Mouse (Mus musculus) neural tube, embryonic 12.5 days (tissue): ENCODE results near the gene Slc6a21. TPM values are rescaled to one million over a fixed set of nuclear protein-coding genes. Genes with fewer than 3 reads are reported as not detected.

ENCODE experiments used
- ATAC-seq: fragments of 200-750 bp; cut with Nextera tagmentation; 2 replicates; pipeline ENCODE4 v1.8.0; 2017; ENCODE audit warnings: low read depth, mild to moderate bottlenecking, moderate TSS enrichment, moderate library complexity; ENCODE audit not compliant: low FRiP score
- H3K27ac ChIP-seq: fragments of 300-500 bp; sonication (generic); 2 replicates; pipeline ENCODE4 v1.5.1; 2016
- H3K27me3 ChIP-seq: fragments of 300-500 bp; sonication (generic); replicated peaks from 2 replicates; pipeline ENCODE4 v1.6.1; 2016; ENCODE audit warnings: mild to moderate bottlenecking
- H3K36me3 ChIP-seq: fragments of 300-500 bp; sonication (generic); 2 replicates; pipeline ENCODE4 v1.6.1; 2016; ENCODE audit warnings: mild to moderate bottlenecking
- H3K4me1 ChIP-seq: fragments of 300-500 bp; sonication (generic); 2 replicates; pipeline ENCODE4 v1.6.1; 2016
- H3K4me2 ChIP-seq: fragments of 300-500 bp; sonication (generic); replicated peaks from 2 replicates; pipeline ENCODE4 v1.6.1; 2016; ENCODE audit warnings: mild to moderate bottlenecking
- H3K4me3 ChIP-seq: fragments of 300-500 bp; sonication (generic); 2 replicates; pipeline ENCODE4 v1.5.1; 2016
- H3K9ac ChIP-seq: fragments of 300-500 bp; sonication (generic); 2 replicates; pipeline ENCODE4 v1.6.1; 2016; ENCODE audit warnings: mild to moderate bottlenecking
- H3K9me3 ChIP-seq: fragments of 300-500 bp; sonication (generic); 2 replicates; pipeline ENCODE4 v1.6.1; 2016; ENCODE audit warnings: mild to moderate bottlenecking
- WGBS: fragments of 180-500 bp; shearing (Covaris S2); methylation state at CpG from one replicate; pipeline ENCODE4 v1.1.7; 2016; 5-methylcytosine and 5-hydroxymethylcytosine counted together
- polyA plus RNA-seq: library from polyadenylated mRNA; unstranded; fragments of >200 nt; fragmentation: Nextera tagmentation; extraction: Ambion mirVana; gene quantifications from 2 replicates; pipeline ENCODE4 v1.2.1, GENCODE M21; 2016

Gene Slc6a21
- polyA plus RNA-seq, 1 experiment from 2014 or later: not detected

DNA sequence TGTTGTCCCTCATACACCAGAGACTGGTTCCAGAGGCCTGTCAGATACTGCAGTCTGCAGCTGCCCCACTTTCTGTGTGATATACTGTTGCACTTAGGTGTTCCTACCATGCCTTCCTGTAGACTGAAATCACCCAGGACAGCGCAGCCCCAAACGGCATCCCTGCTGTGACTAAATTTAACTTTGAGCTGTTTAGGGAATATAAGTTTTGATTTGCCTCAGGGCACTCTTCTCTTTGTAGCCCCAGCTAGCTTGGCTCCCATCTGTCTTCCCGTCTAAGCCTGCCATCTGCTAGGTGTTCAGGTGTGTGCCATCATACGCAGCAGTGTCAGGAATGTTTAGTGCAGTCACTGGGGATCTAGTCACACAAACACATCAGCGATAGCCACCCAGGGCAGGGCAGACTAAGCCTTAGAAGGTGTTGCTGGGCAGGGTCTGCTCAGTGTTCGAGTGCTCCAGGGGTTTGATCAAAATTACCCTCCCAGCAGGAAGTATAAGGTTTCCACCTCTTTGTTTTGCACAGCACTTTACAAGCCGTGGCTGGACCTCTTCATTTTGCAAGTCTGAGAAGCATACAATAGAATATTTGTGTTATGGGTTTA is 14.2 kb upstream of the Slc6a21 start:
- no peak for ATAC-seq
- Histone ChIP-seq H3K36me3 (no peaks in the 10 kb centered on the region), H3K27ac (no peak overlapping the region), H3K9ac (no peak overlapping the region), H3K9me3 (no peaks in the 10 kb centered on the region), H3K4me1 (0 out of 2 replicates have a peak, but pooled peaks cover 3% of the 10 kb centered on the region), H3K27me3 (no peaks in the 10 kb centered on the region; the same call in 1 of the 2 replicates), H3K4me3 (no peak overlapping the region), H3K4me2 (no peak overlapping the region)
- WGBS: 69% methylated on average over 7 of the region's 7 CpGs

GRCm38 (mm10) chr7:45264348-45264747 is 13.0 kb upstream of the Slc6a21 start:
- no peak overlapping the region for H3K4me2 ChIP-seq
- H3K9me3 ChIP-seq: no peaks in the 10 kb centered on the region
- H3K4me1 ChIP-seq: 0 out of 2 replicates have a peak, but pooled peaks cover 3% of the 10 kb centered on the region
- no peak overlapping the region for H3K4me3 ChIP-seq
- ATAC-seq: no peak
- no peak overlapping the region for H3K27ac ChIP-seq
- WGBS: 75% methylated on average over 3 of the region's 3 CpGs
- H3K27me3 ChIP-seq: no peaks in the 10 kb centered on the region; the same call in 1 of the 2 replicates
- H3K9ac ChIP-seq: no peak overlapping the region
- no peaks in the 10 kb centered on the region for H3K36me3 ChIP-seq

- H3K4me2 ChIP-seq: no peak overlapping the region
- H3K27me3 ChIP-seq: no peaks in the 10 kb centered on the region; the same call in 1 of the 2 replicates
- WGBS: 88% methylated on average over 1 of the region's 1 CpGs
- H3K9me3 ChIP-seq: no peaks in the 10 kb centered on the region
- H3K9ac ChIP-seq: no peak overlapping the region
- ATAC-seq: no peak
- H3K4me3 ChIP-seq: no peak overlapping the region
- H3K4me1 ChIP-seq: 0 out of 2 replicates have a peak, but pooled peaks cover 3% of the 10 kb centered on the region
- no peaks in the 10 kb centered on the region for H3K36me3 ChIP-seq
- H3K27ac ChIP-seq: no peak overlapping the region
Measured at GRCm38 (mm10) chr7:45265518-45265917, 11.8 kb upstream of the Slc6a21 start.

GRCm38 (mm10) chr7:45272786-45273412 is 4.4 kb upstream of the Slc6a21 start:
- no peak for ATAC-seq
- no peak overlapping the region for H3K4me3 ChIP-seq
- no peak overlapping the region for H3K4me2 ChIP-seq
- H3K27me3 ChIP-seq: no peaks in the 10 kb centered on the region; the same call in 1 of the 2 replicates
- no peaks in the 10 kb centered on the region for H3K9me3 ChIP-seq
- no peaks in the 10 kb centered on the region for H3K36me3 ChIP-seq
- no peak overlapping the region for H3K9ac ChIP-seq
- peaks cover 6% of the 10 kb centered on the region for H3K4me1 ChIP-seq
- H3K27ac ChIP-seq: no peak overlapping the region
- WGBS: 38% methylated on average over 10 of the region's 10 CpGs

- WGBS: 89% methylated on average over 8 of the region's 8 CpGs
- H3K27me3 ChIP-seq: no peaks in the 10 kb centered on the region; the same call in 1 of the 2 replicates
- no peaks in the 10 kb centered on the region for H3K36me3 ChIP-seq
- no peaks in the 10 kb centered on the region for H3K9me3 ChIP-seq
- H3K4me1 ChIP-seq: peaks cover 3% of the 10 kb centered on the region
- H3K4me3 ChIP-seq: no peak overlapping the region
- no peak overlapping the region for H3K27ac ChIP-seq
- ATAC-seq: no peak
- H3K4me2 ChIP-seq: no peak overlapping the region
- no peak overlapping the region for H3K9ac ChIP-seq
Measured at GRCm38 (mm10) chr7:45273672-45274071, 3.6 kb upstream of the Slc6a21 start.

DNA sequence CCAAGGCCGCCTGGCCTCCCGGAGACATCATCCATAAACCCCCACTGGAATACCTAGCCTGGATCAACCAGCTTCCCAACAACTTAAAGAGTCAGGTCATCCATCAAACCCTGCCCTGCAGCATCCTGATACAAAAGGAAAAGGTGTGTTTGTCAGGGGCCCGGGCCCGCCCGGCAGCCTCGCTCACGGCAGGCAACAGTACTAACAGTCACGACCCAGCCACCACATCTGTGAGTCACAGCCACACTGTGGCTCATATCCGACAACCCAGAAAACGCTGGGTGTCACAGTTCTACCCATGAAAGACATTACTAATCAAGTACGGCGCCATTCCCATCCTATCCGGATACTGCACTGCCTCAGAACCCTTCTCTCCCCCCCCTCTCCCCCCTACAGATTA is 9.2 kb downstream of the Slc6a21 start:
- no peaks in the 10 kb centered on the region for H3K27me3 ChIP-seq
- ATAC-seq: no peak
- WGBS: 88% methylated on average over 13 of the region's 13 CpGs

DNA sequence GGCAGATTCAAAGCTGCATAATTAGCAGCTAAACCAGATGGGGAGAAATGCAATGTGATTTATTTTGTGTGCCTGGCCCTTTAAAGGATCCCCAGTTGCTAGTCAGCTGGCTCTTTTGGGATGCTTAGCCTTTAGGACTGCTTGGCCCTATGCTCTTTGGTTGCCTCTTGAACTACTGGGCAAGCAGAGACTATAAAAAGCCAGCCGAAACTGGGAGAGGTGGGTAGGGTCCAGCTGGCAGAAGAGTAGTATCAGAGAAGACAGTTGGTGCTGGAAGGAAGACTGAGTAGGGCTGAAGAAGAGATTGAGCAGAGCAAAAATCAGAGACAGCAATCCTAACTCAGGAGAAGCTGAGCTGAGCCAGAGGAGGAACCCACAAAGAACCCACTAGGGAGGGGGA is 19.3 kb downstream of the Slc6a21 start:
- WGBS: 73% methylated on average over 1 of the region's 1 CpGs
- Histone ChIP-seq H3K27ac (no peak overlapping the region), H3K4me1 (no peaks in the 10 kb centered on the region), H3K4me3 (no peak overlapping the region), H3K27me3 (no peaks in the 10 kb centered on the region), H3K4me2 (no peak overlapping the region), H3K36me3 (no peaks in the 10 kb centered on the region), H3K9me3 (no peaks in the 10 kb centered on the region), H3K9ac (no peak overlapping the region)
- ATAC-seq: no peak

More for the DNA sequence above, 9.2 kb downstream of the Slc6a21 start:
- Histone ChIP-seq H3K9me3 (no peaks in the 10 kb centered on the region), H3K27ac (no peak overlapping the region), H3K9ac (no peak overlapping the region), H3K4me3 (no peak overlapping the region), H3K36me3 (no peaks in the 10 kb centered on the region), H3K4me1 (no peaks in the 10 kb centered on the region), H3K4me2 (no peak overlapping the region)

- ATAC-seq: no peak
- H3K36me3 ChIP-seq: no peaks in the 10 kb centered on the region
- H3K27ac ChIP-seq: no peak overlapping the region
- H3K27me3 ChIP-seq: no peaks in the 10 kb centered on the region
- H3K4me2 ChIP-seq: no peak overlapping the region
- no peak overlapping the region for H3K4me3 ChIP-seq
- H3K4me1 ChIP-seq: no peaks in the 10 kb centered on the region
- H3K9ac ChIP-seq: no peak overlapping the region
- H3K9me3 ChIP-seq: no peaks in the 10 kb centered on the region
- 68% methylated on average over 3 of the region's 3 CpGs for WGBS
Measured at GRCm38 (mm10) chr7:45297563-45297962, 20.2 kb downstream of the Slc6a21 start.

- Histone ChIP-seq H3K4me3 (no peak overlapping the region), H3K9me3 (no peaks in the 10 kb centered on the region), H3K4me2 (no peak overlapping the region), H3K27me3 (no peaks in the 10 kb centered on the region), H3K4me1 (no peaks in the 10 kb centered on the region), H3K27ac (no peak overlapping the region), H3K36me3 (no peaks in the 10 kb centered on the region), H3K9ac (no peak overlapping the region)
- ATAC-seq: peak; percentile 71; the same call in 1 of the 2 replicates
- 20% methylated on average over 5 of the region's 5 CpGs for WGBS
Measured at GRCm38 (mm10) chr7:45299752-45300151, 22.4 kb downstream of the Slc6a21 start.

- no peak overlapping the region for H3K9ac ChIP-seq
- no peak for ATAC-seq
- no peaks in the 10 kb centered on the region for H3K9me3 ChIP-seq
- H3K27ac ChIP-seq: no peak overlapping the region
- 0 out of 2 replicates have a peak, but pooled peaks cover 4% of the 10 kb centered on the region for H3K4me1 ChIP-seq
- no peaks in the 10 kb centered on the region for H3K36me3 ChIP-seq
- no peak overlapping the region for H3K4me2 ChIP-seq
- H3K27me3 ChIP-seq: no peaks in the 10 kb centered on the region
- 19% methylated on average over 6 of the region's 6 CpGs for WGBS
- no peak overlapping the region for H3K4me3 ChIP-seq
Measured at GRCm38 (mm10) chr7:45300270-45300669, 23.0 kb downstream of the Slc6a21 start.

DNA sequence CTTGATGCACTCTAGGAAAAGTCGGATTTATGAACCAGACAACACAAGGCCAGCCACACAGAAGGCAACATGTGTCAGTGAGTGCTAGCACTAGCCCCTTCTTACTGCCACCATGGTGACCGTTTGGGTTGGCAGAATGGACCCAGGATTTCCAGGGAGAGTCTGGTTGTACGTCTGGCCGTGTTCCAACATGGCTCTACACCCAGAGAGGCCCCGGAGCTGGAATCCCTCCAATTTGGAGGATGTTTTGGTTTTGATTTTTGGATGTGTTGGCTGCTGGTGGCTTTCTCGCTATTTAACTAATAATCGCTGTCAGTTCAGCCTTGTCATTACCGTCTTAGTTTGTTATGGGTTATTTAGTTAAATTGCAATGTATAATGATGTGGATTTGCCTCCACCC is 25.3 kb downstream of the Slc6a21 start:
- Histone ChIP-seq H3K4me2 (no peak overlapping the region), H3K27ac (no peak overlapping the region), H3K9me3 (no peaks in the 10 kb centered on the region), H3K36me3 (no peaks in the 10 kb centered on the region), H3K4me3 (no peak overlapping the region), H3K27me3 (no peaks in the 10 kb centered on the region), H3K9ac (no peak overlapping the region), H3K4me1 (0 out of 2 replicates have a peak, but pooled peaks cover 4% of the 10 kb centered on the region)
- ATAC-seq: no peak
- WGBS: 84% methylated on average over 8 of the region's 8 CpGs

DNA sequence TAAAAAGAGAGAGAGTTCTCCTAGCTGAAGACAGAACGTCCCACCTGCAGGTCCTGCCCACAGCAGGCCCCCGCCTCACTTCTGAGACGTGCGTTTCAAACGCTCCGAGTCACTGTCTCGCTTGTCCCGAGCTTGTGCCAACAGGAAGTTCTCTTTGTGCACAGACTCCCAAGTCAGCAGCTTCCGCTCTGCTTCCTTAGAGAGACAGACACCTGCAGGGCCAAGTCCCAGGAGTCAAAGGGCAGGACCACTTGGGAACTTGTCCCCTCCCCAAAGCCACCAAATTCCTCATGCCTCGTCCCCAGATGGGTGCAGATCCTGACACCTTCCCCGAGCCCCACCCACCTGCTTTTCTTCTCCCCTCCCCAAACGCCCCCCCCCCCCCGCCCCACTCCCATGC is 27.6 kb downstream of the Slc6a21 start:
- Histone ChIP-seq H3K4me1 (0 out of 2 replicates have a peak, but pooled peaks cover 4% of the 10 kb centered on the region), H3K4me2 (peak overlapping the region; percentile 57), H3K27me3 (no peaks in the 10 kb centered on the region), H3K27ac (no peak overlapping the region), H3K36me3 (no peaks in the 10 kb centered on the region), H3K9ac (peak overlapping the region; percentile 26; the same call in 1 of the 2 replicates), H3K4me3 (peak overlapping the region; percentile 27), H3K9me3 (no peaks in the 10 kb centered on the region)
- no peak for ATAC-seq
- WGBS: 21% methylated on average over 11 of the region's 13 CpGs
